Mouse (Mus musculus): ENCODE measurements at regions not wholly inside any gene's neighbourhood (a gene's known extent, or its start where the extent isn't known, plus 50 kb on each side); places are given as distances from the start of the nearest gene placed in this dataset.

DNA sequence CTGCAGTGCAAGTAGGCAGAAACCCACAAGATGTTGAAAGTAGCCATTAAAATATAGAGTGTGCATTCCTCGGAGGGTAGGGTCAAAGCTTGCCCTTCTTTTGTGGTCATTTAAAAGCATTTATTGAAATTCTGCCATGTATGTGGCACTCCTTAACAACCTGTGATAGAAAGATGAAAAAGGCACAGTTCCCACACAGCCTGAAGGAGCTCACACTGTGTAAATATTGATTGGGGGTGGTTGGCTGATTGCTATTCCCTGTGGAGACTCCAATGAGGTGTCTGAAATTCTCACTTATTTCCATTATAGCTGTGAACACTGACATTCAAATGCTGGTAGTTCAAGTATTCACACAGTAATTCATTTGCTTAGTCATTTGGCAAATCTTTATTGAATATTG, 157.0 kb upstream of the Chl1 start:
- TF ChIP-seq CTCF (IDR thresholded peaks at IDR 0.05; ENCODE audit: extremely low read depth, insufficient read length, insufficient replicate concordance, low read depth, low read length) (no peak), POLR2A (IDR thresholded peaks at IDR 0.05; ENCODE audit: low read depth, low read length) (no peak)
